Mouse (Mus musculus) cortical plate, adult 2 months (tissue): ENCODE measurements around the gene Fam155a.

Experiments used
- CTCF ChIP-seq: fragments of 200-500 bp; IDR thresholded peaks from 2 replicates; pipeline ENCODE4 v1.5.1; 2011; ENCODE audit warnings: mild to moderate bottlenecking, control low read depth, low read length; ENCODE audit not compliant: insufficient read depth; ENCODE audit errors: extremely low read depth
- POLR2A ChIP-seq: fragments of 200-500 bp; IDR thresholded peaks from 2 replicates; pipeline ENCODE4 v1.6.1; 2011; ENCODE audit warnings: mild to moderate bottlenecking, low read length, control low read depth; ENCODE audit not compliant: insufficient read depth; ENCODE audit errors: extremely low read depth

- TF ChIP-seq POLR2A (no peak), CTCF (no peak)
Measured at GRCm38 (mm10) chr8:9158652-9159051, 612.3 kb downstream of the Fam155a start.
